Comparison of ENCODE assay signal across 8 mouse cellular contexts in the genomic region with DNA sequence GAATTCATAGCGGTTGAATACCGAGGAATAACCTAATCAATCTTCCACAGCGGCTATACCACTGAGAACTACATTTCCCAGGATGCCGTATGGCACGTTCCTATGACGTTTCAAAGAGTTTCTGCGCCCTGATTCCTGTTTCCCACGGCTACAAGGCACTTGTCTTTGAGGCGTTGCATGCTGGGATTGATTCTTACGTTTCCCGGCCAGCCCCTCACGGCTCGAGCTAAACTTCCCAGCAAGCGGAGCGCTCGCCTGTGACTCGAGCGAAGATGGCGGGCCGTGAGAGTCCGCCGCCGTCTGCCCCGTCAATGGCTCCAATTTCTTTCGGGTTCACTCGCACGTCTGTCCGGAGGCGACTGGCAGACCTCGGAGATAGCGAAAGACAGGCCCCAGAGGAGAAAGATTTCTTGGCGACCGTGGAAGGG. TPM values are rescaled to one million over a fixed set of nuclear protein-coding genes. Genes with fewer than 3 reads are reported as not detected.
A peak's percentile ranks its signal among the peaks of the same experiment; 100 is the strongest.
DNase-seq lines count a peak whose midpoint lies in the region; ATAC-seq and TF ChIP-seq lines count a peak whose summit lies in the region.

Gene Gpkow (plus strand): TSS at position 178 of the 428 bp plus-strand sequence.

- peak; percentile 56 to 79 for DNase-seq in gastrocnemius, adult 8-10 months (ENCODE audit: low spot score in 2 of 2)
- peak; percentile 69 for DNase-seq in hindlimb bud, embryonic 11.5 days (ENCODE audit: extremely low spot score, low read depth, low spot score)
- DNase-seq in left cerebral cortex, adult 8-10 months (ENCODE audit: low spot score in 2 of 2), result peak; percentile 49 to 86
- peak; percentile 88 to 93 for DNase-seq in right cerebral cortex, postnatal 10 days (ENCODE audit: low spot score in 2 of 2)
- DNase-seq in urinary bladder, postnatal 36 days (ENCODE audit: low spot score in 2 of 2), result peak; percentile 53 to 80

- H3K4me3 ChIP-seq in cortical plate, adult 2 months (ENCODE audit: insufficient read depth, low read length), result peak within 1 kb of the TSS; percentile 70
- H3K4me3 ChIP-seq in megakaryocyte, embryonic 14.5 days (replicated peaks), result peak within 1 kb of the TSS; percentile 92

- H3K36me3 ChIP-seq in megakaryocyte, embryonic 14.5 days (replicated peaks; ENCODE audit: low read length), result peaks cover 35% of the 10 kb centered on the region

- no peaks in the 10 kb centered on the region for H3K9me3 ChIP-seq in megakaryocyte, embryonic 14.5 days

- peak; percentile 93 for ATAC-seq in activated CD4-positive, CD25-positive, alpha-beta regulatory T cell, adult 4 months

- no peaks in the 10 kb centered on the region for H3K4me1 ChIP-seq in cortical plate, adult 2 months (ENCODE audit: control insufficient read depth, insufficient read depth, low read length)
- peaks cover 15% of the 10 kb centered on the region for H3K4me1 ChIP-seq in megakaryocyte, embryonic 14.5 days

- peak; percentile 68; the same call in 1 of the 2 replicates for TF ChIP-seq POLR2A in cortical plate, adult 2 months (IDR thresholded peaks at IDR 0.05; ENCODE audit: extremely low read depth, insufficient read depth, low read length)

- H3K27ac ChIP-seq in cortical plate, adult 2 months (ENCODE audit: insufficient read depth, low read length), result no peak within 1 kb of the TSS

- no peaks in the 10 kb centered on the region for H3K27me3 ChIP-seq in megakaryocyte, embryonic 14.5 days (replicated peaks)

- TF ChIP-seq CTCF in cortical plate, adult 2 months (IDR thresholded peaks at IDR 0.05; ENCODE audit: extremely low read depth, insufficient read depth, low read length), result no peak

RNA-seq across cellular contexts. Expression of gene Gpkow, which starts in this region (rescaled TPM):
- 10 to 100 TPM; 44.6 to 54.1 TPM for polyA plus RNA-seq in activated CD4-positive, CD25-positive, alpha-beta regulatory T cell, adult 4 months (2017; shearing (Covaris generic))
- polyA plus RNA-seq in cortical plate, adult 2 months (2012; rRNA removed), result 26.7 and 28.3 TPM in 2 replicates
- total RNA-seq in gastrocnemius, adult 8-10 months (2022), result 10 to 100 TPM; 12.4 to 13.2 (median 12.7) TPM
- 10 to 100 TPM; 32.9 to 36.4 (median 33.5) TPM for total RNA-seq in left cerebral cortex, adult 8-10 months (2022)
- polyA plus RNA-seq in megakaryocyte, embryonic 14.5 days (2012; ENCODE audit: insufficient read depth, low replicate concordance), result 2.4 TPM in 1 of 2 replicates, not detected in the other
